Mouse (Mus musculus): ENCODE results near the gene Cd22. TPM values are rescaled to one million over a fixed set of nuclear protein-coding genes. Genes with fewer than 3 reads are reported as not detected.
A peak's percentile ranks its signal among the peaks of the same experiment; 100 is the strongest.
"Not testable (repeated sequence)": the region's sequence is repeated elsewhere in the genome, so short reads cannot be mapped to it uniquely, and the experiment has no call there.

Cd22 gene
- polyA plus RNA-seq, 1 experiment, result 0.05 TPM

DNA sequence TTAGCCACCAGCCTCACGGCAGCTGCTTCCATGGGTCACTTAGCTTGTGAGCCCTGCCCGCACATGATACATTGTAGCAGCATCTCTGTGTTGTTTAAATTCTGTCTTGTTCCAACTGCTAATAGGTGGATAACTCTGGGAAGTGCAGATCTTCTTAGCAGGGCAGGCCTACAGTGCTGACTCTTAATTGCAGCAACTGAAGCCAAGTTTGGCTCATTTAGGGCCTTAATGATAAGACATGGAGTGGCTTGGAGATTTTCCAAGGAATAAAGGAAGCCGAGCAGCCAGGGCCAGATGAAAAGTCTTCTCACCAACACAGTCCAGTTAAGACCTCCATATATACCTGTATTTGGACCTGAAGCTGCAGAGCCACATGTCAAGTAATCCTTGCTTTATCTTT, 39.8 kb downstream of the Cd22 start:
- TF ChIP-seq POLR2A (IDR thresholded peaks at IDR 0.05; ENCODE audit: borderline replicate concordance, extremely low read depth, insufficient read depth, insufficient read length, poor library complexity, severe bottlenecking) (no peak), CTCF (IDR thresholded peaks at IDR 0.05; ENCODE audit: borderline replicate concordance, extremely low read depth, insufficient read depth, insufficient read length) (no peak)
- peak; percentile 13 for DNase-seq (ENCODE audit: low read depth)

DNA sequence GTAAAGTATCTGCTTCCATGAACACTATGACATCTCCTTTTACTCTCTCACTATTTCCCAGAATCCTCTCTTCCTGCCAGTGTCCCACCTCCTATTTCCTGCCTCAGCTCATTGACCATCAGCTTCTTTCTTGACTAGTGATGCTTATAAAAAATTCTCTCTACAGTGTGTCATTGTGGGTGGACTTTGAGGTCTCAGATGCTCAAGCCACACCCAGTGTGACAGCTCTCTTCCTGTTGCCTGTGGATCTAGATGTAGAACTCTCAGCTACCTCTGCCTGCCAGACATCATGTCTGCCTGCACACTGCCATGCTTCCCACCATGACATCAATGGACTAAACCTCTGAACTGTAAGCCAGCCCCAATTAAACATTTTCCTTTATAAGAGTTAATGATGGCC, 42.9 kb downstream of the Cd22 start:
- TF ChIP-seq CTCF (IDR thresholded peaks at IDR 0.05; ENCODE audit: borderline replicate concordance, extremely low read depth, insufficient read depth, insufficient read length) (no peak), POLR2A (IDR thresholded peaks at IDR 0.05; ENCODE audit: borderline replicate concordance, extremely low read depth, insufficient read depth, insufficient read length, poor library complexity, severe bottlenecking) (no peak)
- no peak for DNase-seq (ENCODE audit: low read depth)

DNA sequence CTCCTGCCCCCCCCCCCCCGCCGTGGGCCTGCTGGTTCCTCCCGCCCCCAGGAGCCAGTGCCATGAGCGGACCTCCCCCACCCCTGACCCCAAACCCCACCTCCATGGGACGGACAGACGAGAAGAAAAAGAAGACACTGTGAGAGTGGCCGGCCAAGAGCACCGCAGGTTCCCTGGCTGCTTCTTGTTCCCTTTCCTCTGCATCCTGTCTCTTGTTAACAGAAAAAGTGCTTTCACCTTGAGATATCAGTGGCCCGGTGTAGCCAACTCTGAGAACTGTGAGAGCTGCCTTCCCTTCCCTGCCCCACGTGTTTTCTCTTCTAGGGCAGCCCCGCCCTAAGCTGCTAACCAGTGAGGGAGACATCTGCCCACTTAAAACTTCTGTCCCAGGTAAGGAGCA, 47.5 kb downstream of the Cd22 start:
- DNase-seq (ENCODE audit: low read depth), result not testable (repeated sequence)

DNA sequence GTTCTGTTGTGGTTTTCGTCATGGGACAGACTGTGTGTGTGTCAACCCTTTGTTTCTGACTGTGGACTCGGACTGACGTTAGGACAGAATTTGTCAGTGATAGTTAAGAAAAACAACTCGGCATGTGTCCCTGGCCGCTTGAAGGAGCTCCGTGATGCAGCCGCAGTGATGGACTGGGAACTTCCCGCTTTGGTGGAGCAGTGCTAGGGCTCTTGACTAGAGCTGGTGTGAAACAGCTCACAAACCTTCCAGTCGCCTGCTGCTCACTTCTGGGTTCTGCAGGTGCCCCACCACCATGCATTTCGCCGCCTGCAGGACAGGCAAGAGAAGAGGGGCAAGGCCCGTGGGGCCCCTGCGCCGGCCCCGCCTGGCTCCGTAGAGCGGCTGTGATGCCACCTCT, 47.9 kb downstream of the Cd22 start:
- TF ChIP-seq POLR2A (IDR thresholded peaks at IDR 0.05; ENCODE audit: borderline replicate concordance, extremely low read depth, insufficient read depth, insufficient read length, poor library complexity, severe bottlenecking), result no peak
- no peak for TF ChIP-seq CTCF (IDR thresholded peaks at IDR 0.05; ENCODE audit: borderline replicate concordance, extremely low read depth, insufficient read depth, insufficient read length)
- no peak for DNase-seq (ENCODE audit: low read depth)

DNA sequence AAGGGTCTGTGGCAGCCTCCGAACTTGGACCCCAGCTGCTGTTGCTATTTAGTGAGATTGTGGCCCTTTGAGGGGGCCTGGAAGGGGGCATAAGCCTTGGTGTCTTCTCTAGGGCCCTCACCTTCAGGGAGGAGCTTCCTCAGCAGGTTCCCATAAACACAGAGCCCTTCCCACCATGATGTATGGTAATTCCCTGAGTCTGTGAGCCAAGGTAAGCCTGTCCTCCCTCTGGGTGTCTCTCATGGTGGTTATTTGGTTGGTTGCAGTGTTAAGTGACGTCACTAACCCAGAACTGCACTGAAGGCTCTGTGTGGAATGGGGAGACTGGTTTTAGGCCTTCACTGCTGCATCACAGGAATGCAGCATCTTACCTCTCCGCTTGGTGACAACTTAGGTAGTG, 50.7 kb downstream of the Cd22 start:
- no peak for DNase-seq (ENCODE audit: low read depth)

DNA sequence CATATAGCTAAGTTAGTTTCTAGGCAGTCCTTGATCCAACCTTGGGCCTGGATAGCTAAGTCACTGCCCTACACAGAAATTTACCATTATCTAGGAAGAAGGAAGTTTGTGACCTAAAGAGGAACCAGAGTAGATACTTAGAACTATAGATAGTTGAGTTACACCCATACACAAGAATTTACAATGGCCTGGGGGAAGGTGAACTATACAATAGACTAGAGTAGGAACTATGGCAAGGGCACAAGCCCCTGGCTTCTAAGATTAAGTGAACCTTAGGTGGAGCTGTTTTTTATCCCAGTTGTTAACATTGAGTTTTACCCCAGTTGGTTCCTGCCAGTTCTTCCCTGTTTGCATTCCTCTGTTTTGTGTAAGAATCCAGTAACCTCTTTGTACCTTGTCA, 51.3 kb downstream of the Cd22 start:
- not testable (repeated sequence) for DNase-seq (ENCODE audit: low read depth)

More for the DNA sequence above, 50.7 kb downstream of the Cd22 start:
- no peak for TF ChIP-seq CTCF (IDR thresholded peaks at IDR 0.05; ENCODE audit: borderline replicate concordance, extremely low read depth, insufficient read depth, insufficient read length)
- TF ChIP-seq POLR2A (IDR thresholded peaks at IDR 0.05; ENCODE audit: borderline replicate concordance, extremely low read depth, insufficient read depth, insufficient read length, poor library complexity, severe bottlenecking), result no peak

DNA sequence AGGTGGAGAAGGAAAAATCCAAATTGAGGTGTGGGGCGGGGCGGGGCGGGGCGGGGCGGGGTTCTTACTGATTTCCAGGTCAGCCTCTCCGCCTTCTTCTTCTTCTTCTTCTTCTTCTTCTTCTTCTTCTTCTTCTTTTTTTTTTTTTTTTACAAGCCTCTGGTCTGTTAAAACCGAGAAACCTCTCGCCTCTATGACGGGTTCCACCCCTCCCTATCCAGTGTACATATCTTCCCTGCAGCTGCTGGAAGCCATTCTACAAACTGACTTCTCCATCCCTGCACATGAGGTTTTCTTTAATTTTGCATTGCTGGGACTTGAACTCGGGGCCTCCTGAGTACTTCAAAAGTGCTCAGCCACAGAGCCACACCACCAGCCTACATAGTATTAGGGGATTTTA, 53.5 kb downstream of the Cd22 start:
- TF ChIP-seq POLR2A (IDR thresholded peaks at IDR 0.05; ENCODE audit: borderline replicate concordance, extremely low read depth, insufficient read depth, insufficient read length, poor library complexity, severe bottlenecking) (no peak), CTCF (IDR thresholded peaks at IDR 0.05; ENCODE audit: borderline replicate concordance, extremely low read depth, insufficient read depth, insufficient read length) (no peak)
- no peak for DNase-seq (ENCODE audit: low read depth)

DNA sequence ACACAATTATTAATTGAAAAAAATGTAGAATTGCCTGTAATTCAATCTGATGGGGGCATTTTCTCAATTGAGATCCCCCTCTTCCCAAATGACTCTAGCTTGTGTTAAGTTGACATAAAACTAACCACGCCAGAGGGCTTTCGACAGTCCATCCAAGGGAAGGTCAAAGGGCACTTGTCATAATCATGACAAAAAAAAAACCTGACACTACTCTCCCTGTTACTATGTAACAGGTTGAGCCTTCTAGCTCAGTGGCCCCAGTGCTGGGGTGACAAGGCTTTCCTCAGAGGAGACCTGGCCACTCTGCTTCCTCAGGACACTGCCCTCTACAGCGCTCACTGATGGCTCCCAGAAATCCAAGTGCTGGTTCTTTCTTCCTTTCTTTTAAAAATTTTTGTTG, 55.8 kb downstream of the Cd22 start:
- DNase-seq (ENCODE audit: low read depth), result no peak
- TF ChIP-seq POLR2A (IDR thresholded peaks at IDR 0.05; ENCODE audit: borderline replicate concordance, extremely low read depth, insufficient read depth, insufficient read length, poor library complexity, severe bottlenecking) (no peak), CTCF (IDR thresholded peaks at IDR 0.05; ENCODE audit: borderline replicate concordance, extremely low read depth, insufficient read depth, insufficient read length) (no peak)

DNA sequence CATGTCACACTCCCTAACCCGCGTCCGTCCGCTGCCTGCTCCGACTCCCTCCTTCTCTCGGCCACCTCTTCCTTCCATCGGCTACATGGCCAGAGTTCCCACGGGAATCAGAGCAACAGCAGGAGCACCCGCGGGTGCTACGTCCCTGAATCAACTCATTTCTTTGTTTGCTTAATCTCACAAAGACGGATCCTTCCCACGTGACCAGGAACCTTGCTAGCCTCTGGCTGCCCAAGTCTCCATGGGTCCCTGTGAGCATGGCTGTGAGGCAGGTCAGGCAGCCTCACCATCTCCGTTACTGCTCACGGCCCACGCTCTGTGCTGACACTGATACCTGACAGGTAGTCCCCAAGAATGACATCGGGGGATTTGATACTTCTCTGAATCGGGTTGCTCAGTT, 56.5 kb downstream of the Cd22 start, which contains the start of gene Ffar2:
TSS of gene Ffar2 (minus strand) at position 101 of the 400 bp plus-strand sequence.
- TF ChIP-seq CTCF (IDR thresholded peaks at IDR 0.05; ENCODE audit: borderline replicate concordance, extremely low read depth, insufficient read depth, insufficient read length) (no peak), POLR2A (IDR thresholded peaks at IDR 0.05; ENCODE audit: borderline replicate concordance, extremely low read depth, insufficient read depth, insufficient read length, poor library complexity, severe bottlenecking) (no peak)
- no peak for DNase-seq (ENCODE audit: low read depth)

DNA sequence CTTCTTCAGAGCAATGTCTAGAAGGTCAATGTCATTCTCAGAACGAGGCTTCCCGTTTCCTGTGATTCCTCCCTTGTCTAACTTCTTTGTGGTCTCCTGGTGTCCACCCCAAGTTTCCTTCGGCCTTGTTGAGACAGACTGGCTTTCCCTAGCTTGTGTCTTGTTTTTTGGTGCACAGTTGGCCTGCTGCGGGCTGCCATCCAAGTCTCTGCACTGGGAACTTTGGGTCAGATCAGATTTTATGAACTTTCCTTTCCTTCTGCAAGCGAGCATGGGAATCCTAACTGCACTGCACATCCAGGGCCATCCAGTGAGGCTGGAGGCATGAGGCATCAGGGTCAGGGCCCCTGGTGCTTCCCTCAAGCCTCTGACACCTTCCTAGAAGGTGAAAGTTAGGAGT, 58.6 kb downstream of the Cd22 start:
- TF ChIP-seq POLR2A (IDR thresholded peaks at IDR 0.05; ENCODE audit: borderline replicate concordance, extremely low read depth, insufficient read depth, insufficient read length, poor library complexity, severe bottlenecking), result no peak
- no peak for TF ChIP-seq CTCF (IDR thresholded peaks at IDR 0.05; ENCODE audit: borderline replicate concordance, extremely low read depth, insufficient read depth, insufficient read length)
- DNase-seq (ENCODE audit: low read depth), result no peak

DNA sequence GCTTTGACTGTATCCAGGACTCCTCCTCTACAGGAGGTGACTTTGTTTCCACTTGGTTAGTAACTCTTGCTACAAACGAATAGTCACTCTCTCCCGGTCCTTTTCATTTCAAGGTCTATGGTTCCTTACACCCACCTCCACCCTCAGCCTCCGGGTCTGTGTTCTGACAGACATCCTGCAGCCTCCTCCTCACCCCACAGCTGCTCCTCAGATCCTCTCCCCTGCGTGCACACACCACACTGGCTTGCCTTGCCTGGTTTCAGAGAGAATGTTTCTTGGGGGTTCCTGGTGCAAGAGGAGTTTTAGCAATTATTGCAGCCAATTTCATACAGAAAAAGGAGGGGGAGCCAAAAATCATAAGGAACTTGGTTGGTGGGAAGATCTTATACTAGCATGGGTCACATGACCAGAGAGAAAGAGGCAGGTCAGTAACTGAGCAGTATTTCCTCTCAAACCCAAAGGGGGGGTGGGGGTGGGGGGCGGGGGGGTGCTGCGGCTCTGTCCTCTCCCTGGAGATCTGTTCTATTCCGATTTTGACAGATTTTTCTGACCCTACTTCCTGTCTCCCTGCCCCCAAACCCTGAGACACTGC, 59.2 kb downstream of the Cd22 start:
- no peak for DNase-seq (ENCODE audit: low read depth)
- TF ChIP-seq POLR2A (IDR thresholded peaks at IDR 0.05; ENCODE audit: borderline replicate concordance, extremely low read depth, insufficient read depth, insufficient read length, poor library complexity, severe bottlenecking) (no peak), CTCF (IDR thresholded peaks at IDR 0.05; ENCODE audit: borderline replicate concordance, extremely low read depth, insufficient read depth, insufficient read length) (no peak)

DNA sequence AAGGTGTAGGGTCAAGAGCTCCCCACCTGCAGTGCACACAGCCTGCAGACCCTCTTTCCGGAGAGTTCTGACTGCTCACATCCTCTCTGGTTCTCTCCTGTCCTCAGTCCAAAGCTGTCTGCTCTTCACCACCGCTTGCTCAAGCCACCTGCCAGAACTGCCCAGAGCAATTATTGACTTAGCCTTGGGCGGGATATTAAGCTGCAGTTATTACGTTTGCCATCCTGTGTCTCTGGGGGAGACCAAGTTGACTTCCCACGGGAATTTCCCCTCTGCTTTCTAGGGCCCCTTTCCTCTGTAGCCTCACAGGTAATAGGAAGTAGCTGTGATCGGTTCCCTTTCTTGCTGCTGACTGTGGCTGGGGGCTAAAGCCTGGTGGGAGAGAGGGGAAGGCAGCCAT, 60.0 kb downstream of the Cd22 start:
- TF ChIP-seq POLR2A (IDR thresholded peaks at IDR 0.05; ENCODE audit: borderline replicate concordance, extremely low read depth, insufficient read depth, insufficient read length, poor library complexity, severe bottlenecking) (no peak), CTCF (IDR thresholded peaks at IDR 0.05; ENCODE audit: borderline replicate concordance, extremely low read depth, insufficient read depth, insufficient read length) (no peak)
- no peak for DNase-seq (ENCODE audit: low read depth)

Other genes with a start within 250 kb of the Cd22 start
- gene Etv2, start 244.5 kb downstream of the Cd22 start, polyA plus RNA-seq (2012; rRNA removed), result not detected in 2 replicates
- gene Rbm42, start 230.0 kb downstream of the Cd22 start, polyA plus RNA-seq (2012; rRNA removed), result 91.6 and 103 TPM in 2 replicates
- 21.9 and 36.6 TPM in 2 replicates for gene Haus5, start 215.3 kb downstream of the Cd22 start, polyA plus RNA-seq (2012; rRNA removed)
- gene Pmis2, start 208.7 kb downstream of the Cd22 start, polyA plus RNA-seq (2012; rRNA removed), result not detected in 2 replicates
- 0.32 TPM in 1 of 2 replicates, not detected in the other for gene 2200002J24Rik, start 181.4 kb downstream of the Cd22 start, polyA plus RNA-seq (2012; rRNA removed)
- gene Atp4a, start 168.1 kb downstream of the Cd22 start, polyA plus RNA-seq (2012; rRNA removed), result 1.7 and 2.4 TPM in 2 replicates
- 187 and 251 TPM in 2 replicates for gene Tmem147, start 150.8 kb downstream of the Cd22 start, polyA plus RNA-seq (2012; rRNA removed)
- gene Gapdhs, start 136.7 kb downstream of the Cd22 start, polyA plus RNA-seq (2012; rRNA removed), result 0.50 TPM in 1 of 2 replicates, not detected in the other
- 5.1 and 8.8 TPM in 2 replicates for gene Sbsn, start 128.9 kb downstream of the Cd22 start, polyA plus RNA-seq (2012; rRNA removed)
- gene Dmkn, start 116.6 kb downstream of the Cd22 start, polyA plus RNA-seq (2012; rRNA removed), result 3.5 and 14.2 TPM in 2 replicates
- 5.6 and 30.7 TPM in 2 replicates for gene Krtdap, start 92.4 kb downstream of the Cd22 start, polyA plus RNA-seq (2012; rRNA removed)
- gene Ffar2, start 56.6 kb downstream of the Cd22 start, polyA plus RNA-seq (2012; rRNA removed), result 0.13 and 0.46 TPM in 2 replicates
- gene Ffar3, start 24.2 kb downstream of the Cd22 start, polyA plus RNA-seq (2012; rRNA removed), result not detected in 2 replicates
- gene Ffar1, start 18.8 kb downstream of the Cd22 start, polyA plus RNA-seq (2012; rRNA removed), result not detected in 2 replicates
- gene Mag, start 34.5 kb upstream of the Cd22 start, polyA plus RNA-seq (2012; rRNA removed), result 2.1 and 2.2 TPM in 2 replicates
- gene Hamp2, start 44.3 kb upstream of the Cd22 start, polyA plus RNA-seq (2012; rRNA removed), result not detected in 2 replicates
- gene Hamp, start 63.7 kb upstream of the Cd22 start, polyA plus RNA-seq (2012; rRNA removed), result not detected in 2 replicates
- 165 and 170 TPM in 2 replicates for gene Usf2, start 76.5 kb upstream of the Cd22 start, polyA plus RNA-seq (2012; rRNA removed)
- 19.8 TPM in 2 replicates for gene Lsr, start 93.1 kb upstream of the Cd22 start, polyA plus RNA-seq (2012; rRNA removed)
- 0.37 and 0.42 TPM in 2 replicates for gene Fam187b, start 93.4 kb upstream of the Cd22 start, polyA plus RNA-seq (2012; rRNA removed)
- 10.3 and 12.5 TPM in 2 replicates for gene Fxyd5, start 162.1 kb upstream of the Cd22 start, polyA plus RNA-seq (2012; rRNA removed)
- 51.6 and 74.4 TPM in 2 replicates for gene Fxyd7, start 171.1 kb upstream of the Cd22 start, polyA plus RNA-seq (2012; rRNA removed)
- 8.5 and 12.6 TPM in 2 replicates for gene Fxyd1, start 176.9 kb upstream of the Cd22 start, polyA plus RNA-seq (2012; rRNA removed)
- gene Lgi4, start 179.0 kb upstream of the Cd22 start, polyA plus RNA-seq (2012; rRNA removed), result 0.74 and 0.79 TPM in 2 replicates
- 1.9 TPM in 2 replicates for gene Fxyd3, start 196.4 kb upstream of the Cd22 start, polyA plus RNA-seq (2012; rRNA removed)
- gene Hpn, start 234.9 kb upstream of the Cd22 start, polyA plus RNA-seq (2012; rRNA removed), result 0.62 and 1.00 TPM in 2 replicates
- 11.2 and 12.9 TPM in 2 replicates for gene Scn1b, start 246.7 kb upstream of the Cd22 start, polyA plus RNA-seq (2012; rRNA removed)